Mouse (Mus musculus) megakaryocyte, embryonic 14.5 days (primary cell): ENCODE measurements at regions not wholly inside any gene's neighbourhood (a gene's known extent, or its start where the extent isn't known, plus 50 kb on each side); places are given as distances from the start of the nearest gene placed in this dataset.

Source experiments
- H3K27me3 ChIP-seq: replicated peaks from 2 replicates; pipeline ENCODE3; 2012; ENCODE audit warnings: inconsistent platforms
- H3K36me3 ChIP-seq: replicated peaks from 2 replicates; pipeline ENCODE3; 2012; ENCODE audit warnings: low read length, inconsistent platforms, mixed read lengths
- H3K4me1 ChIP-seq: 2 replicates; pipeline ENCODE4 v1.6.1; 2012; ENCODE audit warnings: inconsistent platforms
- H3K4me3 ChIP-seq: replicated peaks from 2 replicates; pipeline ENCODE3; 2012; ENCODE audit warnings: moderate library complexity, mild to moderate bottlenecking, inconsistent platforms
- H3K9me3 ChIP-seq: 2 replicates; pipeline ENCODE4 v1.6.1; 2012; ENCODE audit warnings: inconsistent platforms
- FLI1 ChIP-seq: IDR thresholded peaks from 2 replicates; pipeline ENCODE4 v1.6.1; 2012; ENCODE audit warnings: low read length, inconsistent platforms, mixed read lengths
- GATA1 ChIP-seq: IDR thresholded peaks from 3 replicates; pipeline ENCODE4 v1.6.1; 2012; ENCODE audit warnings: mixed read lengths, low read length, inconsistent platforms, borderline replicate concordance

DNA sequence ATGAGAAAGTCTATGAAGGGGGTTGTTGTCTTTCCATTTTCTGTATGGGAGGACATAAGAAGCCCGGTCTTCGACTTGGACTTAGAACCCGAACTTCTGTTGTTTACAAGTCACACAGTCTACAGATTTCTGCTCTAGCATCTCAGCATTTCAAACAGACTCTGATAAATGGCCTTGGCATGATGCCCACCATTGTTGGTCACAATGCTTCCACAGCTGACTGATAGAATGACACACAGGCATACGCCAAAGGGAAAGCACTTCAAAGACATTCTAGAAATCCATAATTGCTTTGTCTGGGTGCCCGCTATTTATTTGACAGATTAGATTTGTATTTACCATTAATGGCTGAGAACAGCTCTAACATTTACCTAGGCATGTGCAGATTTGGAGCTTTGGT is 326.2 kb upstream of the Tnp1 start:
- Histone ChIP-seq H3K4me1 (no peaks in the 10 kb centered on the region), H3K27me3 (no peaks in the 10 kb centered on the region), H3K36me3 (no peaks in the 10 kb centered on the region), H3K9me3 (no peaks in the 10 kb centered on the region), H3K4me3 (no peak overlapping the region)
- TF ChIP-seq GATA1 (no peak), FLI1 (no peak)

DNA sequence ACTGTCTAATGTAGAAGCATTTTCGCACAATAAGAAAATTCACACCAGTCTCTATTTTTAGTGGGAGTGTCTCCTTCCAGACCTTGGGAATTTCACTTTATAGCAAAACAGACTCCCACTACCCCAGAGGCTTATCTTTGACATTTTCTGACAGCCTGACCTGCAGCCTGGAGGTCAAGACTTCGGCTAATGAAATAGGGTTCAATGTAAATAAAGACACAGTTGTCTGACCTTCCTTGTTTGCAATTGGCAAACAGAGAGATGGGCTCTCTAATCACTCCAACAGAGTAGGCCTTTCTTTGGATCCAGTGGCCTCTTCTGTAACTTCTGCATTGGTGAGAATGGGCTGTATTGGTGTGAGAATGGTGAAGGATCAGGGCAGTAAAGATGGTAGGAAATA is 321.7 kb upstream of the Tnp1 start:
- Histone ChIP-seq H3K4me1 (no peaks in the 10 kb centered on the region), H3K4me3 (no peak overlapping the region), H3K27me3 (no peaks in the 10 kb centered on the region), H3K9me3 (0 out of 2 replicates have a peak, but pooled peaks cover 7% of the 10 kb centered on the region), H3K36me3 (no peaks in the 10 kb centered on the region)
- TF ChIP-seq GATA1 = no peak
- TF ChIP-seq FLI1 = no peak

DNA sequence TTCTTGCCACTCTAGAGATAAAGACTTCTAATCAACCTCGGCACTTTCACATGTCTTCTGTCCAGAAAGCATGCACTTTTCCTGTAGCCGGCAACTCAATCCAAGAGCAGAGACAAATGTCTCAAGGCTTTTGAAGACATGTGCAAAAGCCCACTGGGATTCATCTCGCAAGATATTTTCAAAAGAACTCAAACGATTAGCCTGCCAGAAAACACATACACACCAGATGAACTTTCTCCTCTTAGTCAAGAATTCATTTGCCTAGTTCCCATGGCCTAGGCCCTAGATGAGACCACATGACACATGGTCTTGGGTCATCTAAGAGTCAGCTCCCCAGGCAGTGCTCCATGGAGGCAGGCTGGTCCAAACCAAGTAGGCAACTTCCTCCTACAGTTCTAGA is 293.8 kb upstream of the Tnp1 start:
- H3K27me3 ChIP-seq = no peaks in the 10 kb centered on the region
- TF ChIP-seq GATA1 (no peak), FLI1 (no peak)
- no peaks in the 10 kb centered on the region for H3K4me1 ChIP-seq
- H3K4me3 ChIP-seq = no peak overlapping the region
- H3K9me3 ChIP-seq = peaks cover 33% of the 10 kb centered on the region
- H3K36me3 ChIP-seq = no peaks in the 10 kb centered on the region

DNA sequence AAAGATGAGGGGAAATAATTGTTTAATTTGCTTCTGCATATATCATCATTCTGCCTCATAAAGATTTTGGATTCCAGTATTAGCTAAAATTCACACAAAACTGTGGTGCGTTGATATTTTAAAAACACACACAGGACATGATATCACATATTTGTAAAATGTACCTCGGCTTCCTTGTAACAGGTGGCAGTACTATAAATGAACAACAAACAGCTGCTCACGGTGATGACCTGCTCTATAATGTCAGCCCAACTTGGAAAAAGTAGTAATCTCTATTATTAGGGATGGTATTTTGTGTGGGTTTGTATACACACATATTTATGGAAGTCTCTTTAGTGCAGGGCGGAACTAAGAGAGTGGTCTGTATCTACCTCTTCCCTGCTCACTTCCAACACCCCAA is 292.7 kb upstream of the Tnp1 start:
- Histone ChIP-seq H3K36me3 (no peaks in the 10 kb centered on the region), H3K4me3 (no peak overlapping the region), H3K27me3 (no peaks in the 10 kb centered on the region), H3K9me3 (peaks cover 33% of the 10 kb centered on the region), H3K4me1 (no peaks in the 10 kb centered on the region)
- TF ChIP-seq GATA1 (no peak), FLI1 (no peak)

DNA sequence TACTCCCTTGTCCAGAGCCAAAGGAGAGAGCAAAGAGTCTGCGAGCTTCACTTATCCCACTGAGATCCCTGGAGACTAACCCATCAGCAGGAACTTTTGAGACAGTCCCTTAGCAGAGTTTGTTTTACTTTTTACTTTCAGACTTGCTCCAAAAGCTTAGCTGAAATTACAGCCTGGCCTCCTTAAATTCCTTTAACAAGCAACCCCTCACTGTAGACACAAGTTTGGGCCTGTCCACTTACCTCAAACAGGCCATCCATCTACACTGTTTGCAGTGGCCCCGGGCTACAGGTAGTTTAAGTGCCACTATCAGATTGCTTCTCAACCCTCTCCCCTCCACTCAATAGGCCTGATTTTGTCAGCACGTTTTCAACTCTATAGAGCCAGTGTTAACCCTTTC is 291.5 kb upstream of the Tnp1 start:
- no peak for TF ChIP-seq GATA1
- no peak for TF ChIP-seq FLI1

DNA sequence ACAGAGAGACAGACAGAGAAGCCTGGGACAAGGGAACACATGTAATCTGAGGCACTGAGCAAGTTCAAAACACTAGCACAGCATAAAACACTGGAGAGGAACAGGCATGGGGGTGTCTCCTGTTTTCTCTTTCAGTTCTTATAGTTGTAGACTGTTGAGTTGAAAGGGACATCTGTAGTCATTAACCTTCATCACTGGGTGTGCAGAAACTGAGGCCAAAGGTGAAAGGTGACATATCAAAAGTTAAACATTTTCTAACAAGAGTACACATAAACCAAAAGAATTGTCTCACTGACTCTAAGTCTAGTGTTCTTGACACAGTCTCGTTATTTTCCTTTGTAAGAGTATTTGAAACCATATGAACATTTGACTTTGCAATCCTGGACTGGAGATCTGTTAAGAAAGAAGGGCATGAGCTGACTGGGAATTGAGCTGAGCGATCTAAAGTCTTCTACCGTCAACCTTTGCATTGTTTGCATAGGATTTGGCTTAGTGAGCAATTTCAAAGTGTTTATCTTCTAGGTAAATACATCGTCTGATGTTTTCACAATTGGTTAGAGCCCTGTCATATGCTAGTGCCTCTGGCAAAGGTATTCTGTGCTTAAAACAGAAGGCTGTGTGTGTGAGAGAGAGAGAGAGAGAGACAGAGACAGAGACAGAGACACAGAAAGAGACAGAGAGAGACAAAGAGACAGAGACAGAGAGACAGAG is 284.4 kb upstream of the Tnp1 start:
- Histone ChIP-seq H3K4me1 (no peaks in the 10 kb centered on the region), H3K4me3 (no peak overlapping the region), H3K9me3 (peaks cover 14% of the 10 kb centered on the region), H3K27me3 (no peaks in the 10 kb centered on the region), H3K36me3 (no peaks in the 10 kb centered on the region)
- TF ChIP-seq GATA1 (no peak), FLI1 (no peak)

More for the DNA sequence above, 291.5 kb upstream of the Tnp1 start:
- Histone ChIP-seq H3K36me3 (no peaks in the 10 kb centered on the region), H3K4me3 (no peak overlapping the region), H3K4me1 (no peaks in the 10 kb centered on the region), H3K27me3 (no peaks in the 10 kb centered on the region), H3K9me3 (peaks cover 26% of the 10 kb centered on the region)

DNA sequence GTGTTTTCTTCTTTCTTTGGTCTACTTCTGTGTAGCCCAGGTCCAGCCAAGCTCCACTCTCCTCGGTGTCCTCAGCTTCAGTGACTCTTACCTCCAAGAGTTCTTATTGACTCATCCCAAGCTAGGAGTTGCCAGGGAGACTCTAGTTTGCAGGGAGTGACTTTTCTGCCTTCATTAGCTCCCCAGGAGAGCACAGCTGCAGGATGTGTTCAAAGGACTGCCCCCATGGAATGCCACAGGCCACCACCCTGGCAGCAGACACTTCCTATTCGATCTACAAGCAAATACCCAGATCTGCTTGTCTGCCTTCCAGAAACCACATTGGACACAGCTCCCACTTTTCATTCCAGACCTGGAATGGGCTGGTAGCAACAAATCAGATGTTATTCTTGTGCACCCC is 269.6 kb upstream of the Tnp1 start:
- no peaks in the 10 kb centered on the region for H3K27me3 ChIP-seq
- no peaks in the 10 kb centered on the region for H3K36me3 ChIP-seq
- peaks cover 33% of the 10 kb centered on the region for H3K9me3 ChIP-seq
- H3K4me3 ChIP-seq = no peak overlapping the region
- H3K4me1 ChIP-seq = no peaks in the 10 kb centered on the region
- TF ChIP-seq GATA1 (no peak), FLI1 (no peak)

DNA sequence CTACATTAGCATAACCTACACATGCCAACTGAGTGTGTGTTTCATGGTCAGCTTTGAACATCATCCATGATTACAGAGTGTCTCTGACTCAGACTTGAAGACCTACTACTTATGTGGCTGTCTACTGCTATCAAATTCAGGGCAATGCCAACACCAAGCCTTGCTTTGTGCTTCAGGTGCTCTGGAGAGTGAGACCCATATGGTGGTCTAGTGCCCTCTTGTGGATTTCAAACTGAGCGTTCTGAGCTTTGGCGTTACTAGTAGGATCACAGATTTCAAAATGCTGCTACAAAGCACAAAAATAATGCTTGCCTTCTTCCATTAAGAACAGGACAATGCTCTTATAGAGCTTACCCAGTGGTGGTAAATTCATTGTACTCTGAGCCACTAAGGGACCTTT is 258.8 kb upstream of the Tnp1 start:
- H3K36me3 ChIP-seq = no peaks in the 10 kb centered on the region
- H3K4me1 ChIP-seq = no peaks in the 10 kb centered on the region
- no peak overlapping the region for H3K4me3 ChIP-seq
- H3K9me3 ChIP-seq = peaks cover 25% of the 10 kb centered on the region
- TF ChIP-seq GATA1 (no peak), FLI1 (no peak)
- no peaks in the 10 kb centered on the region for H3K27me3 ChIP-seq

DNA sequence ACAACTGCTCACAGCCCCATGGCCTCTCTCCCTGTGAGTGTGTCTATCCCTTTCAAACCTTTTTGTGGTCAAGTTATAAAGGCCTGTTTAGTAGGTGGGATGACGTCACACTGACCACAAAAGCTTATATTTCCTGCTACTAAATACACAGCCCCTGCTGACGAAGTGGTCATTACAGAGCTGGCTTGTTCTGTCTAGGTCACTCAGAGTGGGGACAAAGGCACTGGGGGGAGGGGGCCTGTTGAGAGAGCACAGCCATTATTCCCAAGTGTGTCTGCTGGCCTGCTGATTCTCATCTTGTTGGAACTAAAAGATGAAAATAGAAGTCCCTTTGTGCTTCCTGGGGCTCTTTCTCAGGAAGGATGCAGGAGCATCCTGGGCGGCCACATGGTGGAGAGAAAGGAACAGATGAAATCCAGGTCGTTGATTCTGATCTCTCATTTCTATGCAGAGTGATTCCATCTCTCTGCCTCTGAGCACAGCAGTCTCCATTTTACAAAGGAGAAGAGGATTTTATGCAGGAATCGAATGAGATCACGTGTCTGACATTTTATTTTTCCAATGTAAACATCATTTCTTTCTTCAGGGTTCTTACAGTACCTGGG is 255.2 kb upstream of the Tnp1 start:
- Histone ChIP-seq H3K27me3 (no peaks in the 10 kb centered on the region), H3K9me3 (peaks cover 19% of the 10 kb centered on the region), H3K4me3 (no peak overlapping the region), H3K36me3 (no peaks in the 10 kb centered on the region), H3K4me1 (no peaks in the 10 kb centered on the region)
- no peak for TF ChIP-seq GATA1
- TF ChIP-seq FLI1 = no peak

DNA sequence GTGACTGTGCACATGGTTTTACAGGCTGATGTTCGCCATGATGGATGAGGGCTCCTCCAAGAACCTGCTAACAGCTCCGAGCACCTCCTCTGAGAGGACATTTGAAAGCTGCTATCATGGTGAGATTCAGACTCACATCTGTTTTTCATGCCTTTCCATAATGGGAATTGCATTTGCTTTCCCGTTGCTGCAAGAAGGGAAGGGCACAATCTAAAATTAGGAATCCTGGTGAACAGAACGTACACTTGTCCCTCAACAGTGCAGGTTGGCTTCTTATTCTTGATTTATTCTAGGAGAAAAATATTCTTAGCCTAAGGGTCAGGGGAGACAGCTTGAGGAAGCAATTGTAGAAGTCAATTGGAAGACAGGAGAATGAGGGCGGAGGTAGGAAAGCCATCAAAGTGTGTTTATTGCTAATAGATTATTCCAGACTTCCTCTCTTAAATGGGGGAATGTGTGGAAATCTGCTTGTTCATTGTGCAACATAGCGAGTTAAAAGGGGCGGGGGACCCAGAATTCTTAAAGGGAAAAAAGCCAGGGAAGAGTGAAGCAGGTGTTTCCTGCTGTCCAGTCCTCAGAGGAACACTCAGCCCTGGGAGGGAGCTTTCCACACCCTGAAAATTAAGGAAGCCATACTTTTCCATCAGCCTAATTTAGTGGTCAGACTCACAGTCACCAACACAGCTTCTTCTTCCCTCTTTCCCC is 253.5 kb upstream of the Tnp1 start:
- no peak for TF ChIP-seq GATA1
- no peak for TF ChIP-seq FLI1

More for the DNA sequence above, 253.5 kb upstream of the Tnp1 start:
- H3K4me1 ChIP-seq = no peaks in the 10 kb centered on the region
- peaks cover 26% of the 10 kb centered on the region for H3K9me3 ChIP-seq
- H3K4me3 ChIP-seq = no peak overlapping the region
- no peaks in the 10 kb centered on the region for H3K27me3 ChIP-seq
- no peaks in the 10 kb centered on the region for H3K36me3 ChIP-seq
